Mouse (Mus musculus) MN1 (cell line): ENCODE results near the gene B4gat1.

Experiments used
- DNase-seq: peaks from one replicate; pipeline ENCODE4 v3.0.0-alpha.2; 2016; ENCODE audit warnings: low spot score

Gene B4gat1

DNA sequence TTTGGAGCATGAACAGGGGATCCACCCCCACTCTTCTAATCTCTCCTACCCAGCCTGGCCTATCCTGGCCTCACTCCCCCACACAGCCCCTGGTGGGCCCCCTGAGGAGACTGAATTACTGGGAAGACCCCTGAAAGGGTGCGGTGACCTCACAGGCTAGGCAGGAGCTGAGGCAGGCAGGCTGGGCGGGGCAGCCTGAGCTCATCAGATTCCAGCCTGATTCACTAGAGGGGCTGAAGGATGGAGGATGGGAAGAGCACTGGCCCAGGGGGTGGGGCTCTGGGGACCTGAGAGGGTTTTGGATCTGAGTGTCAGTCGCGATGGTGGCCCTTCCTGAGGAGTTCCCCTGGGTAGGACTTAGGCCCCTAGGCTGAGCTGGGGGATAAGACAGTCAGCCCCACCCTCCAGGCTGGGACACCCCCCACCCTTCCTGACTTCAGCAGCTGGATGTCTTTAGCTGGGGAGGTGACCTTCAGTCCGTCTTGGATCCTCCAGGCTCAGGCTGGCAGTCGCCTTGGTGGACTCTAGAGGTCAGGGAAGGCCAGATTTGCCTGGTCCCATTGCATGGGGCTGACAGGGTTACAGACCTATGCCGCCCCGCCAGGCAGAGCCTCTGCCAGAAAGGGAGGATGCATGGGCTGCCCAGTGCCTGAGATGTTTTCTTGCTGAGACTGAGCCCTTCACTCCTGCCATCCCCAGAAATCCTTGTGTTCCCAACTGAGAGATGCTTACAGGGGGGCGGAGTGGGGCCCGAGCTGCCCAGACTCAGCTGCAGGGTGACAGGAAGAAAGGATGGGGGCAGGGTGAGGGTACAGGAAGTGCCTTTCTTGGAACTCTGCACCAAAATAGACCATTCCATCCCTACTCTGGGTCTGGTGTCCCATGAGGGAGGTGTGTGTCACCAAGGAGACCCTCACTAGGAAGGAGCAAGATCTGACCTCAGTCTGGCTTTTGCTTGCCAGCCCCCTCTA, 20.5 kb downstream of the B4gat1 start:
- peak; percentile 56 for DNase-seq

- peak; percentile 44 for DNase-seq
Measured at GRCm38 (mm10) chr19:5060365-5061330, 22.0 kb downstream of the B4gat1 start.

DNA sequence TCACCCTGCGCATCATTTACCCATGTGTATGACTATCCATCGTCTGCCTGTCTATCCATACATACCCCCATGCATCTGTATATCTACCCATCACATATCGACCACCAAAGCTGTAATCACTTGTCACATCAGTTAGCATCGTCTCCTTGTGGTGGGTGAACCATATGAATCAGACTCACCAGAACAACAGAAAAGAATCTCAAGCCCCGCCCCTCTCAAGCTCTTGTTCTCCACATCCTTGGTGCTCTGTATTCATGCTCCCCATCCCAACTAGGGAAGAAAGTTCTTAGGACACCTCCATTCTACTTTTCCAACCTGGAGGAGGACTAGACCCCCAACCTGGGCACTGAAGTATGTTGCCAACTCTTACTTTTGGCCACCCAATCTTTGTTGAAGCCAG, 23.4 kb downstream of the B4gat1 start:
- DNase-seq, result no peak

- no peak for DNase-seq
Measured at GRCm38 (mm10) chr19:5062446-5062845, 23.8 kb downstream of the B4gat1 start.

- DNase-seq, result peak; percentile 82
Measured at GRCm38 (mm10) chr19:5065104-5065503, 26.5 kb downstream of the B4gat1 start.

- peak; percentile 61 for DNase-seq
Measured at GRCm38 (mm10) chr19:5067040-5067799, 28.6 kb downstream of the B4gat1 start.

GRCm38 (mm10) chr19:5067867-5068569, 29.4 kb downstream of the B4gat1 start, which contains the start of gene Cd248:
Gene Cd248, plus strand, starts transcription at chr19:5068078.
- DNase-seq, result peak; percentile 74

- DNase-seq, result peak; percentile 62
Measured at GRCm38 (mm10) chr19:5068570-5069234, 30.1 kb downstream of the B4gat1 start.

DNA sequence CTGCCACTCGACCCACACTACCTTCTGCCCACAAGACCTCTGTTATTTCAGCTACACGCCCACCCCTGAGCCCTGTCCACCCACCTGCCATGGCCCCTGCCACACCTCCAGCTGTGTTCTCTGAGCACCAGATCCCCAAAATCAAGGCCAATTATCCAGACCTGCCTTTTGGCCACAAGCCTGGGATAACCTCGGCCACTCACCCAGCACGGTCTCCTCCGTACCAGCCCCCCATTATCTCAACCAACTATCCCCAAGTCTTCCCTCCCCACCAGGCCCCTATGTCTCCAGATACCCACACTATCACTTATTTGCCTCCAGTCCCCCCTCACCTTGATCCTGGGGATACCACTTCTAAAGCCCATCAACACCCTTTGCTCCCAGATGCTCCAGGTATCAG, 30.9 kb downstream of the B4gat1 start:
- DNase-seq, result no peak

DNA sequence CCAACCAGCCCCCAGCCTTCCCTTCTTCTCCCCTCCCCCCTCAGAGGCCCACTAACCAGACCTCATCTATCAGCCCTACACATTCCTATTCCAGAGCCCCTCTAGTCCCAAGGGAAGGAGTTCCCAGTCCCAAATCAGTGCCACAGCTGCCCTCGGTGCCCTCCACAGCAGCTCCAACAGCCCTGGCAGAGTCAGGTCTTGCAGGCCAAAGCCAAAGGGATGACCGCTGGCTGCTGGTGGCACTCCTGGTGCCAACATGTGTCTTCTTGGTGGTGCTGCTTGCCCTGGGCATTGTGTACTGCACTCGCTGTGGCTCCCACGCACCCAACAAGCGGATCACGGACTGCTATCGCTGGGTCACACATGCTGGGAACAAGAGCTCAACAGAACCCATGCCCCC, 31.4 kb downstream of the B4gat1 start:
- no peak for DNase-seq

DNA sequence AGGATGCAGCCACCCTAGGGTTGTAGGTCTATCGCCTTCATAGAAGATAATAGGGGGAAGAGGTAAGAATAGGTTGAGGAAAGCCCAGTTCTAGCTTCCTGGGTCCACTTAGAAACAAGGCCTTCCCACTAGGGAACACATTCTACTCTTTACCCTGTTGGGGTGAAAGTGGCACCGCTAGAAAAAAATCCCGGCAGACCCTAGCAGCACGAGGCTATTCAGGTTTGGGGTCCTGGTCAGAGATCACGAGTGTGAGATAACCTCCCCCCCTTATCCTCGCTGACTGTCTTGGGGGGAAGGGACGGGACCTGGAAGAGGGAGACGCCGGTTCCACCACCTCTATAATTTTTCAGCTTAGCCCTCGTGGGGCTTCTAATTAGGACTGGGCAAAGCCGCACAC, 32.5 kb downstream of the B4gat1 start:
- no peak for DNase-seq

DNA sequence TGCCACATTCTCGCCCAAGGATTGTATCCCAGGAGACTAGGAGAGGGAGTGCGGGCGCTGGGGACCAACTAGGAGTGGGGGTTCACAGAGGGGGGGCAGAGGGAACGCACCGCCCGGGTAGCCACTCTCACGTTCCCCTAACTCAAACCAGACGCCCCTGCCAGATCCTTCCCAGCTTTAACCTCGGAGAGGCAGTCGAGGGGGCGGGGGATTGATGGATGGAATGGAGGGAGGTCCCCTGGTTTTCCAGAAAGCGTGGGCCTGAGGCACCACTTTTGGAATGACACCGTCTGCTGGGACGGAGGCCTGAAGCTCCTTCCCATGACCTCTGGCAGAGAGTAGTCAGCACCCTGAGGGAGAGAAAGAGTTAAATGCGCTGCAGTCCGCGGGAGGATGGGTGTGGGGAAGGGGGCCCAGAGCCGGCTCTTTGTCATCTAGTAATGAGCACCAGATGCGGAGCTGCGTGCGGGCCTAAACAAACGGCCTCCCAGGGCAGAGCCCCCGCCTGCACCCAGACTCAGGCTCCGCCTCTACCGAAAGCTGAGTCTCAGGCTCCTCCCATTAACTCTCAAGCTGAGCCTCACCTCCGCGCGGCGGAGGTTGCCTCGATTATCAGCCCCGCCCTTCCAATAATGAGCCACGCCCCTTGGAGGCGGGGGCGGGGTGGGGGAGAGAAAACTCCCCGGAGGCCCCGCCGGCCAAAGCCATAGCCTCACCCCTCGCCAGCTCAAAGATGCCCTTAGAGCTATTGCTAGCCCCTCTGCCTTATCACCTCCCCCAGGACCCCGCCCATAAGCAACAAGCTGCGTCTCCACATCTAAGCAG, 33.1 kb downstream of the B4gat1 start:
- DNase-seq, result peak; percentile 91

DNA sequence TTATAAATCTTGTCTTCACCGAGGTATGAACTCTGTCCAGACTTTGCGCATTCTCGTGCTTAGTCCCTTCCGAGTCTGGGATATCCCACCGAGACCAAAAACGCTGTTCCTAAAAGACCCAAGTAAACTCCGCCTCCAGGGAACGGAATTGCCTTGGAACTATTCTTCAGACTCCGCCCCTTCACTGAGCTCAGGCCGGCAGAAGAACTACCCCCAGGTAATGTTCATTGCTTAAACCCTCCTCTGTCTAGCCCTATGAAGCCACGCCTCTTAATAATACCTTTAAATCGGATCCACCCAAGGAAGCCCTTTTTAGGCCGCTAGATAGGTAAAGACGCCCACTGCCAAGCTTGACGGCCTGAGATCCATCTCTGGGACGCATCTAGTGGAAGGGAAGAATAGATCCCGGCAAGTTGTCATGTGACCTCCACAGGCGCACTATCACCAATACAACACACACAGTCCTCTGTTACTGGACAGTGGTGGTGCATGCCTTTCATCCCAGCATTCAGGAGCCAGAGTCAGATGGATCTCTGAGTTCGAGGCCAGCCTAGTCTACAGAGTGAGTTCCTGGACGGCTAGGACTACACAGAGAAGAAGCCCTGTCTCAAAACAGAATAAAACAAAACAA, 33.9 kb downstream of the B4gat1 start:
- peak; percentile 81 for DNase-seq

DNA sequence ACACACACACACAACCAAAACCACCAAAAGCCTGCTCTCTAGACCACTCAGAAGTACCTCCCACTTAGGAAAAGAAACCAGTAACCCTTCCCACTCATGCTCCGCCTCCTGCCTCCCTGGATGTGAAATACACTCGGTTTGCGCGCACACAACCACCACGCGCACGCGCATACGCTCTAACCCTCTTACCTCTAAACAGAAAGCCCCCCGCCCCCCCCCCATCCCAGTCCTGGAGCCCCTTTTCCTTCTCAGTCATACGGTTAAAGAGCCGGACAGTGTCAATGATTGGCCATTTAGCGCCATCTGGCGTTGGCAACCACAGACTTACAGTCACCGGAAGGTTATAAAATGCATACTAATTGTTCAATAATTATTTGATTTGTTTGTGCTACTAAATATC, 34.4 kb downstream of the B4gat1 start:
- DNase-seq, result peak; percentile 77

DNA sequence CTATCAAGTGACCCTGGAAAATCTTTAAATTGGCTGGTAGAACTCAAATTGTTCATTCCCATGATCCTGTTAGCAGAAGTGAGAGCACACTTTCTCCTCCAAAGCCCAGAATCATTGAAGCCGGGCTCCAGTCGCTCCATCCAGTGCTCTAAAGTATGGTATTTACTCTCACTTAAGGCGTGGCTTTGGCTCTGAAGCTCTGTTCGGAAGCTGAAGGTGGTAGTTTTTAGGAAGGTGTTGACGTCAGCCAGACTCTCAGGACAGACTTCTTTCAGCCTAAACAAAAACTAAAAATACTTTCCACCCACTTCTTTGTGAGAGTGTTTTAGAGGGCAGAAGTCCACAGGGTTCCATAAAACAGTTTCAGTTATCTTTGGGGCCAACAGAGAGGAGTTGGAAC, 34.9 kb downstream of the B4gat1 start:
- no peak for DNase-seq

DNA sequence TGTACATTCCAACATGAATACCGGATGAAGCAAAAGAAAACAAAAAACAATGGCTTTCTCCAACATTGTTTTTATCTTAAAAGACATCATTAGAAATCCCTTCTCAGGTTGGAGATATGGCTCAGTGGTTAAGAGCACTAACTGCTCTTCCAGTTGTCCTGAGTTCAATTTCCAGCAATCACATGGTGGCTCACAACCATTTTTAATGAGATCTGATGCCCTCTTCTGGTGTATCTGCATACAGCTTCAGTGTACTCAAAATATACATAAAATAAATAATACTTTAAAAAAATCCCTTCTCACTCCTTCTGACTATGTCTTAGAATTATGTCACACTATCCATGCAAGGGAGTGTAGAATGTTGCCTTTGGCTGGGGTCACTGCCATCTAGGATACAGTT, 40.7 kb downstream of the B4gat1 start:
- DNase-seq, result no peak

DNA sequence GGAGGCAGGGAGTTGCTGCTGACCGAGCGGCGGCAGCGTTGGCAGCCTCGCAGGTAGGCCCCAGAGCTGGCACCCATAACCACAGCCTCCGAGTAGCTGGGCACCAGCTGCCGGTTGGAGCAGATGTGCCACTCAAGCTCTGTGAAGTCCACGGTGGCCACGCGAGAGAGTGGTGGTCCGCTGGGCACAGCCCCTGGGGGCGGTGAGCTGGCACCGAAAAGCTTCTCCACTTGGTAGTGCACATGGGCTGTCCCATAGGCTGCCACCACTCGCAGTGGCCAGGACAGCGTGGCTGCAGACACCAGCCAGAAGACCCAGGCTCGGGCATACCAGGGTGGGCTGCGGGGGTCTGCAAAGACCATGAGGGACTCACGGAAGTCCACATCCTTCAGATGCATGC, 43.4 kb downstream of the B4gat1 start:
- no peak for DNase-seq

DNA sequence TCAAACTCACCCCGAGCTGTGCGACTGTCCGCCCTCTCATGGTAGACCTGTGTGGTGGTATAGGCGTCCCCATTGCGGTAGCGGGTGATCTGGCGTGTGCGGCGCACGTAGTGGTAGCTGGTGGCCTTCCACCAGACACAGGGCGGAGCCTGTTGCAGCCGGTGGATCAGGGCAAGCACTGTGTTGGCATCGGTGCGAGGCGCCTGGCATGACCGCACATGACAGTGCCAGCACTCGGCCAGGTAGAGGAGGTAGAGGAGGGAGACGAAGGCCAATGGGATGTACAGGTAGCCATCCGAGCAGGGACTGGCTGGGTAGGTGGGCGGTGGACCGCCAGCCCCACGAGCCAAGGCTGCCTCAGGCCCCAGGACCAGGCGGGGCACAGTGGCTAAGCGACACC, 44.0 kb downstream of the B4gat1 start:
- no peak for DNase-seq
